Mouse (Mus musculus) hindbrain, embryonic 16.5 days (tissue): ENCODE results near the gene Dtx3. TPM values are rescaled to one million over a fixed set of nuclear protein-coding genes. Genes with fewer than 3 reads are reported as not detected.

Source experiments
- ATAC-seq: fragments of 200-750 bp; cut with Nextera tagmentation; 2 replicates; pipeline ENCODE4 v1.8.0; 2017; ENCODE audit warnings: moderate TSS enrichment, moderate library complexity
- H3K27ac ChIP-seq: fragments of 300-500 bp; sonication (generic); 2 replicates; pipeline ENCODE4 v1.5.1; 2014; ENCODE audit warnings: low read depth, mild to moderate bottlenecking, control low read depth, low read length, moderate library complexity
- H3K27me3 ChIP-seq: fragments of 300-500 bp; sonication (generic); replicated peaks from 2 replicates; pipeline ENCODE4 v1.6.1; 2014; ENCODE audit warnings: low read length; ENCODE audit not compliant: control insufficient read depth, insufficient read depth
- H3K36me3 ChIP-seq: fragments of 300-500 bp; sonication (generic); 2 replicates; pipeline ENCODE4 v1.6.1; 2014; ENCODE audit warnings: mild to moderate bottlenecking, low read length, moderate library complexity, mixed read lengths; ENCODE audit not compliant: control insufficient read depth, insufficient read depth
- H3K4me1 ChIP-seq: fragments of 300-500 bp; sonication (generic); 2 replicates; pipeline ENCODE4 v1.6.1; 2014; ENCODE audit warnings: low read depth, low read length; ENCODE audit not compliant: control insufficient read depth, insufficient read depth
- H3K4me2 ChIP-seq: fragments of 300-500 bp; sonication (generic); 2 replicates; pipeline ENCODE4 v1.6.1; 2014; ENCODE audit warnings: mild to moderate bottlenecking, low read length, control low read depth, moderate library complexity
- H3K4me3 ChIP-seq: fragments of 300-500 bp; sonication (generic); 2 replicates; pipeline ENCODE4 v1.5.1; 2014; ENCODE audit warnings: mild to moderate bottlenecking, low read length, control low read depth, moderate library complexity
- H3K9ac ChIP-seq: fragments of 300-500 bp; sonication (generic); 2 replicates; pipeline ENCODE4 v1.6.1; 2014; ENCODE audit warnings: low read depth, mild to moderate bottlenecking, control low read depth, low read length, moderate library complexity
- H3K9me3 ChIP-seq: fragments of 300-500 bp; sonication (generic); 2 replicates; pipeline ENCODE4 v1.6.1; 2014; ENCODE audit warnings: mild to moderate bottlenecking, low read length, moderate library complexity; ENCODE audit not compliant: control insufficient read depth
- WGBS: fragments of 180-500 bp; shearing (Covaris S2); extraction: QIAGEN DNeasy Blood & Tissue Kit; methylation state at CpG from one replicate; pipeline ENCODE4 v1.1.7; 2014; 5-methylcytosine and 5-hydroxymethylcytosine counted together
- polyA plus RNA-seq: library from polyadenylated mRNA; unstranded; fragments of >200 nt; fragmentation: Nextera tagmentation; extraction: Ambion mirVana; gene quantifications from 2 replicates; pipeline ENCODE4 v1.2.1, GENCODE M21; 2015

The Dtx3 gene
- polyA plus RNA-seq, 1 experiment from 2014 or later, result 213 TPM

GRCm38 (mm10) chr10:127185101-127185500, 10.4 kb downstream of the Dtx3 start:
- peaks cover 24% of the 10 kb centered on the region for H3K4me1 ChIP-seq
- H3K36me3 ChIP-seq, result no peaks in the 10 kb centered on the region
- no peaks in the 10 kb centered on the region for H3K9me3 ChIP-seq
- ATAC-seq, result no peak
- H3K9ac ChIP-seq, result no peak overlapping the region
- H3K27ac ChIP-seq, result no peak overlapping the region
- no peak overlapping the region for H3K4me3 ChIP-seq
- H3K27me3 ChIP-seq, result peaks cover 8% of the 10 kb centered on the region
- WGBS, result 73% methylated on average over 9 of the region's 9 CpGs
- no peak overlapping the region for H3K4me2 ChIP-seq

GRCm38 (mm10) chr10:127183759-127184158, 11.8 kb downstream of the Dtx3 start:
- 12% methylated on average over 19 of the region's 20 CpGs for WGBS
- no peaks in the 10 kb centered on the region for H3K9me3 ChIP-seq
- peak overlapping the region; percentile 22; the same call in 1 of the 2 replicates for H3K9ac ChIP-seq
- no peak overlapping the region for H3K27ac ChIP-seq
- no peak for ATAC-seq
- peaks cover 18% of the 10 kb centered on the region for H3K27me3 ChIP-seq
- no peaks in the 10 kb centered on the region for H3K36me3 ChIP-seq
- H3K4me3 ChIP-seq, result peak overlapping the region; percentile 9; the same call in 1 of the 2 replicates
- peaks cover 16% of the 10 kb centered on the region for H3K4me1 ChIP-seq
- peak overlapping the region; percentile 32 for H3K4me2 ChIP-seq

DNA sequence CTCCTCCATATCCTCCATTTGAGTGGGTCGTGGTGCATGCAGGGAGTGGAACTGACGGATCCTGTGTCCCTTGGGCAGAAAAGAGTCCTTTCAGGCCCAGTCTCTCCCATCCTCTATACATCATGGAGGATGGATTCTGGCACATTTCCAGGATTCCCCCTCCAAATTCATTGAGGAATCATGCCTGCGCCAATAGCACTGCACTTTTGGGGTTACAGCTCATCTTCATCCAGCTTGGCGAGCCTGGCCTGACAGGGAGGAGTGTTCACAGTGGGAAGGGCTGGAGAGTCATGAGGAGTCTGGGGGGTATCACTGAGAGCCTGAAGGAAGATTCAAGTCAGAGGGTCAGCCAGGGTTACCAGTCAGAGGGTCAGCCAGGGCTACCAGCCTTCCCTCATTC, 12.9 kb downstream of the Dtx3 start:
- Histone ChIP-seq H3K27me3 (peaks cover 24% of the 10 kb centered on the region), H3K36me3 (no peaks in the 10 kb centered on the region), H3K4me1 (peaks cover 21% of the 10 kb centered on the region), H3K9me3 (no peaks in the 10 kb centered on the region), H3K9ac (no peak overlapping the region), H3K27ac (no peak overlapping the region), H3K4me2 (no peak overlapping the region), H3K4me3 (no peak overlapping the region)
- no peak for ATAC-seq
- 81% methylated on average over 4 of the region's 4 CpGs for WGBS

GRCm38 (mm10) chr10:127181566-127181965, 14.0 kb downstream of the Dtx3 start:
- Histone ChIP-seq H3K4me3 (no peak overlapping the region), H3K27ac (no peak overlapping the region), H3K27me3 (peaks cover 28% of the 10 kb centered on the region), H3K4me2 (no peak overlapping the region), H3K9me3 (no peaks in the 10 kb centered on the region), H3K36me3 (no peaks in the 10 kb centered on the region), H3K4me1 (peaks cover 21% of the 10 kb centered on the region), H3K9ac (no peak overlapping the region)
- no peak for ATAC-seq
- WGBS, result 69% methylated on average over 6 of the region's 6 CpGs

DNA sequence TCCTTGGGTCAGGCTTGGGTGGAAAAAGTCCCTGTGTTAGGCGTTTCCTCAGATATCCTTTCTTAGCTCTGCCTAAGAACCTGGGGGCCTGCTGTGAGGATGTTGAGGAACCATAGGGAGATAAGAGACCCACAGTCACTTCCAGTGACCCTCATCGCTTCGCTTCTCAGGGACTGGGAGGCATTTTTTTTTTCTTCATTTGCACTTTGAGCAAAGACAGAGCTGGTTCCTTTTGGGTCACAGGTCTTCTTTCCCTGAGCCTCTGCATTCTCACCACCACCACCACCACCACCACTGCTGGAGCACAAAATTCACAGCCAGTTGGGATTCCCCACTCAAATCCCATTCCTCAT, 14.9 kb downstream of the Dtx3 start:
- Histone ChIP-seq H3K9me3 (no peaks in the 10 kb centered on the region), H3K9ac (no peak overlapping the region), H3K27me3 (peaks cover 33% of the 10 kb centered on the region), H3K4me2 (no peak overlapping the region), H3K27ac (no peak overlapping the region), H3K4me3 (no peak overlapping the region), H3K36me3 (no peaks in the 10 kb centered on the region), H3K4me1 (peaks cover 21% of the 10 kb centered on the region)
- no peak for ATAC-seq
- 22% methylated on average over 3 of the region's 3 CpGs for WGBS

- Histone ChIP-seq H3K4me1 (peaks cover 21% of the 10 kb centered on the region), H3K9me3 (no peaks in the 10 kb centered on the region), H3K4me3 (peak within 1 kb of the TSS; percentile 23), H3K4me2 (peak within 1 kb of the TSS; percentile 50), H3K9ac (peak within 1 kb of the TSS; percentile 39), H3K27ac (no peak within 1 kb of the TSS), H3K27me3 (peaks cover 35% of the 10 kb centered on the region), H3K36me3 (no peaks in the 10 kb centered on the region)
- 1% methylated on average over 34 of the region's 34 CpGs for WGBS
- ATAC-seq, result peak; percentile 37
Observed at GRCm38 (mm10) chr10:127179871-127180694, 15.4 kb downstream of the Dtx3 start, which contains the start of gene Slc26a10. Gene Slc26a10 (minus strand): TSS chr10:127180645.

- H3K4me1 ChIP-seq, result peaks cover 15% of the 10 kb centered on the region
- no peaks in the 10 kb centered on the region for H3K9me3 ChIP-seq
- H3K27me3 ChIP-seq, result peaks cover 37% of the 10 kb centered on the region
- ATAC-seq, result no peak
- no peaks in the 10 kb centered on the region for H3K36me3 ChIP-seq
- H3K27ac ChIP-seq, result no peak overlapping the region
- H3K4me2 ChIP-seq, result peak overlapping the region; percentile 58
- 3% methylated on average over 41 of the region's 41 CpGs for WGBS
- peak overlapping the region; percentile 18; the same call in 1 of the 2 replicates for H3K9ac ChIP-seq
- peak overlapping the region; percentile 32 for H3K4me3 ChIP-seq
Observed at GRCm38 (mm10) chr10:127178286-127179027, 17.1 kb downstream of the Dtx3 start.

- H3K9me3 ChIP-seq, result no peaks in the 10 kb centered on the region
- peaks cover 15% of the 10 kb centered on the region for H3K4me1 ChIP-seq
- H3K4me2 ChIP-seq, result peak overlapping the region; percentile 58
- no peaks in the 10 kb centered on the region for H3K36me3 ChIP-seq
- peaks cover 37% of the 10 kb centered on the region for H3K27me3 ChIP-seq
- peak; percentile 57; the same call in 1 of the 2 replicates for ATAC-seq
- peak overlapping the region; percentile 32 for H3K4me3 ChIP-seq
- H3K27ac ChIP-seq, result no peak overlapping the region
- 1% methylated on average over 23 of the region's 23 CpGs for WGBS
- H3K9ac ChIP-seq, result peak overlapping the region; percentile 26; the same call in 1 of the 2 replicates
Observed at GRCm38 (mm10) chr10:127177719-127178118, 17.8 kb downstream of the Dtx3 start.

GRCm38 (mm10) chr10:127177235-127177634, 18.3 kb downstream of the Dtx3 start:
- ATAC-seq, result peak; percentile 2; the same call in 1 of the 2 replicates
- H3K27ac ChIP-seq, result no peak overlapping the region
- H3K4me2 ChIP-seq, result peak overlapping the region; percentile 58
- peaks cover 15% of the 10 kb centered on the region for H3K4me1 ChIP-seq
- H3K36me3 ChIP-seq, result no peaks in the 10 kb centered on the region
- 27% methylated on average over 9 of the region's 9 CpGs for WGBS
- no peak overlapping the region; the same call in 1 of the 2 replicates for H3K4me3 ChIP-seq
- no peaks in the 10 kb centered on the region for H3K9me3 ChIP-seq
- no peak overlapping the region for H3K9ac ChIP-seq
- peaks cover 37% of the 10 kb centered on the region for H3K27me3 ChIP-seq
